Mouse (Mus musculus): ENCODE measurements around the gene Exo1.

The Exo1 gene

GRCm38 (mm10) chr1:175950851-175951250 lies 70.5 kb downstream of the Exo1 start:
- DNase-seq (ENCODE audit: low spot score in 2 of 2), result no peak

GRCm38 (mm10) chr1:175961786-175962185 lies 81.4 kb downstream of the Exo1 start:
- DNase-seq (ENCODE audit: low spot score in 2 of 2), result no peak
